Mouse (Mus musculus) kidney, embryonic 16.5 days (tissue): ENCODE data around the gene H2al2a. TPM values are rescaled to one million over a fixed set of nuclear protein-coding genes. Genes with fewer than 3 reads are reported as not detected.
"Not testable (repeated sequence)": the region's sequence is repeated elsewhere in the genome, so short reads cannot be mapped to it uniquely, and the experiment has no call there.

Source experiments
- ATAC-seq: fragments of 200-750 bp; cut with Nextera tagmentation; 2 replicates; pipeline ENCODE4 v1.8.0; 2017; ENCODE audit warnings: moderate TSS enrichment; ENCODE audit not compliant: low FRiP score, low TSS enrichment
- H3K27ac ChIP-seq: fragments of 300-500 bp; sonication (generic); 2 replicates; pipeline ENCODE4 v1.5.1; 2014; ENCODE audit warnings: low read length
- H3K27me3 ChIP-seq: fragments of 300-500 bp; sonication (generic); 2 replicates; pipeline ENCODE4 v1.6.1; 2014; ENCODE audit warnings: low read length, control low read depth, mixed read lengths; ENCODE audit not compliant: insufficient read depth
- H3K36me3 ChIP-seq: fragments of 300-500 bp; sonication (generic); 2 replicates; pipeline ENCODE4 v1.6.1; 2014; ENCODE audit warnings: low read length, control low read depth, mixed read lengths; ENCODE audit not compliant: insufficient read depth
- H3K4me1 ChIP-seq: fragments of 300-500 bp; sonication (generic); 2 replicates; pipeline ENCODE4 v1.6.1; 2014; ENCODE audit warnings: low read length, control low read depth, mixed read lengths; ENCODE audit not compliant: insufficient read depth
- H3K4me2 ChIP-seq: fragments of 300-500 bp; sonication (generic); replicated peaks from 2 replicates; pipeline ENCODE4 v1.6.1; 2014; ENCODE audit warnings: low read depth, low read length
- H3K4me3 ChIP-seq: fragments of 300-500 bp; sonication (generic); 2 replicates; pipeline ENCODE4 v1.5.1; 2014; ENCODE audit warnings: mild to moderate bottlenecking, low read length
- H3K9ac ChIP-seq: fragments of 300-500 bp; sonication (generic); replicated peaks from 2 replicates; pipeline ENCODE4 v1.6.1; 2014; ENCODE audit warnings: low read length
- H3K9me3 ChIP-seq: fragments of 300-500 bp; sonication (generic); 2 replicates; pipeline ENCODE4 v1.6.1; 2016; ENCODE audit warnings: low read length, control low read depth
- WGBS: fragments of 180-500 bp; shearing (Covaris S2); extraction: QIAGEN DNeasy Blood & Tissue Kit; methylation state at CpG from one replicate; pipeline ENCODE4 v1.1.7; 2014; 5-methylcytosine and 5-hydroxymethylcytosine counted together
- polyA plus RNA-seq: library from polyadenylated mRNA; unstranded; fragments of >200 nt; fragmentation: Nextera tagmentation; extraction: Ambion mirVana; gene quantifications from 2 replicates; pipeline ENCODE4 v1.2.1, GENCODE M21; 2015

The H2al2a gene
- polyA plus RNA-seq, 1 experiment from 2014 or later, result not detected

GRCm38 (mm10) chr2:17982747-17983146 lies 14.0 kb downstream of the H2al2a start:
- H3K4me1 ChIP-seq, result no peaks in the 10 kb centered on the region
- H3K9ac ChIP-seq, result no peak overlapping the region
- H3K27ac ChIP-seq, result no peak overlapping the region
- 81% methylated on average over 1 of the region's 1 CpGs for WGBS
- no peak overlapping the region for H3K4me3 ChIP-seq
- ATAC-seq, result no peak
- H3K36me3 ChIP-seq, result no peaks in the 10 kb centered on the region
- H3K4me2 ChIP-seq, result no peak overlapping the region
- no peaks in the 10 kb centered on the region for H3K27me3 ChIP-seq
- no peaks in the 10 kb centered on the region for H3K9me3 ChIP-seq

GRCm38 (mm10) chr2:17978706-17979105 lies 18.1 kb downstream of the H2al2a start:
- Histone ChIP-seq H3K9ac (no peak overlapping the region), H3K9me3 (no peaks in the 10 kb centered on the region), H3K4me3 (no peak overlapping the region), H3K36me3 (no peaks in the 10 kb centered on the region), H3K27me3 (no peaks in the 10 kb centered on the region), H3K4me1 (peaks cover 12% of the 10 kb centered on the region), H3K4me2 (no peak overlapping the region), H3K27ac (no peak overlapping the region)
- WGBS, result 93% methylated on average over 6 of the region's 6 CpGs
- ATAC-seq, result no peak

- not testable (repeated sequence) for ATAC-seq, H3K9me3 ChIP-seq, H3K9ac ChIP-seq, H3K4me3 ChIP-seq, H3K36me3 ChIP-seq, H3K27me3 ChIP-seq, H3K27ac ChIP-seq, H3K4me2 ChIP-seq
- WGBS, result 92% methylated on average over 7 of the region's 7 CpGs
- H3K4me1 ChIP-seq, result peaks cover 14% of the 10 kb centered on the region
Measured at GRCm38 (mm10) chr2:17978251-17978650, 18.5 kb downstream of the H2al2a start.

- peaks cover 14% of the 10 kb centered on the region for H3K4me1 ChIP-seq
- ATAC-seq, H3K36me3 ChIP-seq, H3K27me3 ChIP-seq, H3K27ac ChIP-seq, H3K9me3 ChIP-seq, H3K4me2 ChIP-seq, H3K9ac ChIP-seq, H3K4me3 ChIP-seq: not testable (repeated sequence)
Measured at GRCm38 (mm10) chr2:17977645-17978044, 19.1 kb downstream of the H2al2a start.

GRCm38 (mm10) chr2:17975601-17976327 lies 21.0 kb downstream of the H2al2a start:
- Histone ChIP-seq H3K36me3 (no peaks in the 10 kb centered on the region), H3K4me3 (no peak overlapping the region), H3K27me3 (no peaks in the 10 kb centered on the region), H3K9ac (no peak overlapping the region), H3K4me2 (no peak overlapping the region), H3K4me1 (peaks cover 14% of the 10 kb centered on the region), H3K27ac (no peak overlapping the region), H3K9me3 (no peaks in the 10 kb centered on the region)
- no peak for ATAC-seq
- 36% methylated on average over 4 of the region's 4 CpGs for WGBS

GRCm38 (mm10) chr2:17973868-17974440 lies 22.8 kb downstream of the H2al2a start:
- peak overlapping the region; percentile 52 for H3K27ac ChIP-seq
- H3K36me3 ChIP-seq, result no peaks in the 10 kb centered on the region
- H3K9ac ChIP-seq, result no peak overlapping the region
- 20% methylated on average over 2 of the region's 2 CpGs for WGBS
- H3K27me3 ChIP-seq, result no peaks in the 10 kb centered on the region
- no peaks in the 10 kb centered on the region for H3K9me3 ChIP-seq
- peaks cover 14% of the 10 kb centered on the region for H3K4me1 ChIP-seq
- ATAC-seq, result peak; percentile 57
- no peak overlapping the region for H3K4me3 ChIP-seq
- no peak overlapping the region for H3K4me2 ChIP-seq

GRCm38 (mm10) chr2:17973246-17973645 lies 23.5 kb downstream of the H2al2a start:
- Histone ChIP-seq H3K4me1 (peaks cover 14% of the 10 kb centered on the region), H3K9me3 (no peaks in the 10 kb centered on the region), H3K4me3 (no peak overlapping the region), H3K9ac (no peak overlapping the region), H3K27ac (0 out of 2 replicates have a peak overlapping the region, but pooled peaks have one; percentile 34), H3K27me3 (no peaks in the 10 kb centered on the region), H3K36me3 (no peaks in the 10 kb centered on the region), H3K4me2 (no peak overlapping the region)
- 80% methylated on average over 5 of the region's 5 CpGs for WGBS
- ATAC-seq, result no peak

GRCm38 (mm10) chr2:17972843-17973242 lies 23.9 kb downstream of the H2al2a start:
- no peaks in the 10 kb centered on the region for H3K9me3 ChIP-seq
- peaks cover 14% of the 10 kb centered on the region for H3K4me1 ChIP-seq
- H3K9ac ChIP-seq, result no peak overlapping the region
- H3K36me3 ChIP-seq, result no peaks in the 10 kb centered on the region
- H3K4me3 ChIP-seq, result no peak overlapping the region
- H3K27me3 ChIP-seq, result no peaks in the 10 kb centered on the region
- ATAC-seq, result no peak
- 90% methylated on average over 2 of the region's 2 CpGs for WGBS
- H3K27ac ChIP-seq, result no peak overlapping the region
- no peak overlapping the region for H3K4me2 ChIP-seq

GRCm38 (mm10) chr2:17971407-17971806 lies 25.4 kb downstream of the H2al2a start:
- Histone ChIP-seq H3K36me3 (no peaks in the 10 kb centered on the region), H3K27me3 (no peaks in the 10 kb centered on the region; the same call in 1 of the 2 replicates), H3K4me1 (peaks cover 14% of the 10 kb centered on the region), H3K9me3 (no peaks in the 10 kb centered on the region), H3K9ac (no peak overlapping the region), H3K4me3 (no peak overlapping the region), H3K27ac (no peak overlapping the region), H3K4me2 (no peak overlapping the region)
- ATAC-seq, result no peak
- WGBS, result 72% methylated on average over 6 of the region's 6 CpGs

GRCm38 (mm10) chr2:17970662-17971061 lies 26.1 kb downstream of the H2al2a start:
- no peaks in the 10 kb centered on the region for H3K36me3 ChIP-seq
- ATAC-seq, result no peak
- no peak overlapping the region for H3K27ac ChIP-seq
- 38% methylated on average over 1 of the region's 1 CpGs for WGBS
- no peaks in the 10 kb centered on the region for H3K9me3 ChIP-seq
- peaks cover 14% of the 10 kb centered on the region for H3K4me1 ChIP-seq
- no peaks in the 10 kb centered on the region; the same call in 1 of the 2 replicates for H3K27me3 ChIP-seq
- no peak overlapping the region for H3K9ac ChIP-seq
- no peak overlapping the region for H3K4me3 ChIP-seq
- H3K4me2 ChIP-seq, result no peak overlapping the region
